Mouse (Mus musculus) common myeloid progenitor, adult 5-6 weeks (primary cell): ENCODE data around the gene Sec13. TPM values are rescaled to one million over a fixed set of nuclear protein-coding genes. Genes with fewer than 3 reads are reported as not detected.

Experiments
- ATAC-seq: replicated peaks from 2 replicates; pipeline ENCODE4 v1.8.0; 2016; ENCODE audit warnings: low read depth, mild to moderate bottlenecking, moderate TSS enrichment, inconsistent platforms; ENCODE audit not compliant: poor library complexity, severe bottlenecking
- total RNA-seq: library from RNA; stranded (forward); fragments of 200-1000, 187-1606 nt; gene quantifications from 2 replicates; pipeline ENCODE4 v1.2.3, GENCODE M21; 2017

The Sec13 gene
- 82.1 and 90.0 TPM in 2 replicates for total RNA-seq

DNA sequence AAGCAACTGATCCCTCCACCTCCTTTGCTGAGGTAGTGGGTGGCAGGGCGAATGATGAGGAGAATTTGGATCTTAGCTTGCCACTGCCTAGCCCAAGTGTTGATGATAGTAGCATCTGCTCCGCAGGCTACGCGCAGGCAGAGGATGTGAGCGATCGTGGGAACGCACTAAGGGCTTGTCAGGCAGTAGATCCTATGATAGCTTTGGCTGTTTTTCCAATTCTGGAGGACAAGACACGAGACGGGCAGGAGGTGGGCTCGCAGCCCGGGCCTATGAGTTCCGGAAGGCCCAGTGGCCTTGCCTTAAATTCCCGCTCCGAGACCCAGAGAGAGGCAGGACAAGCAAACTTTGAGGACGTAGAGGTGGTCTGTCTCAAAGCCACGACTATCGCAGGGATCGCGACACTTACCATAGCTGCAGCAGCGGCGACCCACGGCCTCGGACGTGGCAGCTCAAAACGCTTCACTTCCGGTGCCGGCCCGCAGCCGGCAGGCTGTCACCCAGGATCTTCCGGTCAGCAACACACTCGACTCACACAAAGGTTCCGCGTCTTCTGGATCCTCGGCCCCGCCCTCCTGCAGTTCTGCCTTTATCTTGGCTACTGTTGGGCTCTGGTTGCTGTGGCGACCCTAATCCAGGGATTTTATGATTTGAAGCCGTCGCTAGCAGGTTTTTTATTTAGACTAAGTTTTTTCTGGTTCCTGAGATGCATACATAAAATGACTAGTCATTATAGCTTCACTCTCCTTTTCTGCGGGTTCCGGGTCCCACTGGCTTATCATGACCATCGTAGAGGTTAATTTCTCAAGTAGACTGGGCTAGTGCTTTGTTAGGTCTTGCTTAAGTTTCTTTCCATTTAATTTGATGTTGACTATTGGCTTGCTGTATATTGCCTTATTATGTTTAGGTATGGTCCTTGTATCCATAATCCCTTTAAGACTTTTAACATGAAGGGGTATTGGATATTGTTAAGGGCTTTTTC, at the start of gene Sec13:
TSS of gene Sec13 (minus strand) at position 508 of the 982 bp plus-strand sequence.
- ATAC-seq = peak; percentile 93

DNA sequence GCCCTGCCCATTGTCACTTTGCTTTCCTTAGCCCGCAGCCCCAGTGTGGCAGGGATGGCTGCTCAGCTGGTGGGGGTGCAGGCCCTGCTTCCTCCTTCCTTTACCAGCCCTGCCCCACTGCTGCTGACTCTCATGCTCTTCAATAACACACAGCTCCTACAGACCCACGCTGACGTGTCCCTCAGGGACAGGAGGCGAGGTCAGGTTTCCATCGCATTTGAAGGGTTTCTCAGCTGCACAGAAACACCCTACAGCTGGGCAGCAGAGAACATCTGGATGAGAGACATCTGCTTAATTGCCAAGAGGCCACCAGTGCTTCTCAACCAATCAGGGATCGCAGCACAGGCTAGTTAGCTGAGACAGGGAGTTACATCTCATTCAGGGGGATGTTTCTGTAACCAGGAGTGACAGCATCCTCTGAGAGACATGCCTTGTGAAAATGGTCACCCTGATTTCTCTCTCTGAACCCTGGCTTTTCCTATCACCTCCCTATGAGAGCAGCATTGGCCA, 47.0 kb upstream of the Sec13 start:
- ATAC-seq = no peak

DNA sequence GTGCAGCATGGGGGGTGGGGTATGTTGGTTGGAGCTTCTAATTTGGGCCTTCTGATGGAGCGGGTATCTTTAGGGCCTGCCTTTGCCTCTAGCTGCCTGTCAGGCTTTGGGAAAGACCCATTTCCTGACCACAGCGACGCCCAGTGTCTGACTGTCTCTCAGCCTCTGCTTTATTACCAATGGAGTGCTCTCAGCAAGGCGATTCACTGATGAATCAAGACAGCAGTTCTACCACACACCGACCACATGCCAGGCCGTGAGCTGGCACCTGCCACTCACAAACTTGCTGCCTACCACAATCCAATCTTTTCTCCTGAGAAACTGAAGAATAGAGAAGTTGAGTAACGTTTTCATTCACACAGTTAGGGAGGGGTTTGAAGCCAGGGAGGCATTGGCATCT, 45.1 kb upstream of the Sec13 start:
- ATAC-seq = peak; percentile 78

- no peak for ATAC-seq
Observed at GRCm38 (mm10) chr6:113778229-113778753, 37.7 kb upstream of the Sec13 start.

DNA sequence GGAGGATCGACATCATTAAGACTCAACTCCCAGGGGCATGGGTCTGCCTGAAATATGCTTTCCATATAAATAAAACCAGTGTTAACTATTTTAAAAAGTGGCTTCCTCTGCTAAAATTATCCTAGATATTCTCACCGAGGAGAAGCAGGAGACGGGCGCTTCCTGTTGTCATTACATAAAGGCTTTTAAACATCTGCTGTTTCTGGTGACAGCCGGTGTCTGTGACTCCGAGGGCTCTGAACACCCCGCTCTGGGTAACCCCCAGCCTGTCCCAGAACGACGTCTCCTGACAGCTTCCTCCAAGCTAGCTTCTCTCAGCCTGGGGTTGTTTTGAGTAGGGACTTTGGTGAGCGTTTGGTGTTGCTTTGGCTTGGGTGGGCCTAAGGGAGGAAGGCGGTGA, 28.3 kb upstream of the Sec13 start:
- ATAC-seq = no peak

DNA sequence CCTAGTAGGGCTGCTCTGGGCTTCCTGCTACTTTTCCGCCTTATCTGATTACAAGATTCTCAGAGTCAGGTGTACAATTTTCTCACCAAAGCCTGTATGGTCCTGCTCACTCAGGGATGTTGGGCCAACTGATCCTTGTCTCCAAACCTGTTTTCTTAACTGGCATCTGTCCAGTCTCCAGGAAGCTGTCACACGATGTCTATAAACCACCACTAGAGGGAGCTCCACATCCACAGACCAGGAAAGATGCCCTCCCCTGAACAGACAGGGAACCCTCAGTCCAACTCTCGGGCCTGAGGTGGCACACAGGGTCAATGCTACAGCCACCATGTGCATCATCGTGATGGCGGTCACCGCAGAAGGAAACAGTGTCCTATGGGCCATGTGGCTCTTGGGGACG, 21.1 kb upstream of the Sec13 start:
- ATAC-seq = peak; percentile 78

- peak; percentile 42 for ATAC-seq
Observed at GRCm38 (mm10) chr6:113749119-113749685, 8.7 kb upstream of the Sec13 start.

DNA sequence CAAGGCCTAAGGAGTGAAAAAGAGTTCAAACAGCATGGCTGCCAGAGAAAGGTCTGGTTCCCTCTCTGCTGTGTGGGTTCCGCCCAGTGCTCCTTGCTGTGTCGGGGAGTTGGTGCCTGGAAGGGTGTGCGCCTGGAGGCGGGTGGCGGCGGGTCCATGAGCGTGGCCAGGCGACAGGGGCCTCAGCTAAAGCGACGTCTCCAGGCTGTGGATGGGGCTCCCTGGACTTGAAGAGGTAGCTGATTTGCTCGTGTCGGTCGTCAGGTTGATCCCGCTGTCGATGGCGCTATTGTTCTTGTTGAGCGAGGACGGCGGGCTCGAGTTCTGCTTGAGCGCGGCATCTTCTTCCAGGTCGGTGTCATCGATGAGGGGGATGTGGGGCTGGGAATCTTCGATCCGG, 7.8 kb upstream of the Sec13 start:
- no peak for ATAC-seq

- ATAC-seq = no peak
Observed at GRCm38 (mm10) chr6:113747284-113747683, 6.7 kb upstream of the Sec13 start.

DNA sequence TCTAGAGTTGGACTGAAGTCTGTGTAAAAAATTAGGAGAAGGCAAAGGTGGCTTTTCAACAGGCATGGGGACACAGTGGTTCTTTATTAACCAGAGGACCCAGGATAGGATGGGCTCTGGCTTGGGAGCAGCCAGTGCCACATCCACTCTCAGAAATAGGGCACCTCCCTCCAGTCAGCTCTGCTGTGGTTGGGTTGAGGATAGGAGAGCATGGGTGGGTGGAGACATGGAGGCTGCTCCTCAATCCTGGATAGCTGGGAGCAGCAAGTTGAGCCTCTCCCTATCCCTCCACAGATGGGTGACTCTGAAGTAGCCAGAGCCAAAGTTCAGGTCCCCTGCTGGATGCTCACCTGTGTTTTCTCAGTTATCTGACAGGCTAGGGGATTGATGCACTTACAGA, 4.6 kb upstream of the Sec13 start:
- no peak for ATAC-seq

- ATAC-seq = no peak
Observed at GRCm38 (mm10) chr6:113743111-113743510, 2.6 kb upstream of the Sec13 start.

- no peak for ATAC-seq
Observed at GRCm38 (mm10) chr6:113742321-113742720, 1.8 kb upstream of the Sec13 start.

- ATAC-seq = no peak
Observed at GRCm38 (mm10) chr6:113741425-113741824, 882 bp upstream of the Sec13 start.

- ATAC-seq = no peak
Observed at GRCm38 (mm10) chr6:113737318-113738046, 3.1 kb downstream of the Sec13 start.

- no peak for ATAC-seq
Observed at GRCm38 (mm10) chr6:113731296-113731695, 9.2 kb downstream of the Sec13 start.

DNA sequence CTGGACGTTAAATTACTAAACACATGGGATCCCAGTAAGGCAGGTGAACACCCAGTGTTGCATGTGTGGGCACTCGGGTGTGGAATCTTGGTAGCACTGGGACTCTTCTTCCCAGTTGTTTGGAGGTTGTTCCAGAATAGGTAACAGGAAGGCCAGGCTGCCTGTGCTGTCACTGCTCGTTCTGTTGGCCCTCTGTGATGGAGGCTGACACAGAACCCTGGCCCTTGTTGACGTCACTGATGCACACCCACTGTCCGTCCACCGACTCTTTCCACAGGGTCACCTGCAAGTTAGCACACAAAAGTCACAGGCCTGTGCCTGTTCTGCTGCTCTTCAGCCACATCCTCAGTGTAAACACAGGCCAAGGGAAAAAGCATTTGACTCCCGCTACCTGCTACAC, 12.4 kb downstream of the Sec13 start:
- no peak for ATAC-seq

DNA sequence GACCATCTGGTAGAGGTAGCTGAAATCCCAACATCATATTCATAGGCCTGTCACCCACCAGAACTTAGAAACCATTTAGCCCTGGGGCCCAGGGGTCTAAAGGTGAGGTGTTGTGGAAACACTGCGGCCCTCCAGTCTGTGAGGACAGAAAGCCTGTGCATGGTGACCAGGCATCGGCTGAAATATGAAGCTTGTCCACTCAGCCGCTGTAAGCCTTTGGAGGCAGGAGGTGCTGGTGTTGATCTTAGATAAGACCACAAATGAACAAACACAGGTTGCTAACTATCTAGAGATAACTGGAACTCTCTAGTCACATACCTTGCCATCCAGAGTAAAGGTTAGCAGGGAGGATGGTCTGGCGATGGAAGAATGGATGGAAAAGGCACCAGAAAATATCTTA, 19.5 kb downstream of the Sec13 start:
- no peak for ATAC-seq

DNA sequence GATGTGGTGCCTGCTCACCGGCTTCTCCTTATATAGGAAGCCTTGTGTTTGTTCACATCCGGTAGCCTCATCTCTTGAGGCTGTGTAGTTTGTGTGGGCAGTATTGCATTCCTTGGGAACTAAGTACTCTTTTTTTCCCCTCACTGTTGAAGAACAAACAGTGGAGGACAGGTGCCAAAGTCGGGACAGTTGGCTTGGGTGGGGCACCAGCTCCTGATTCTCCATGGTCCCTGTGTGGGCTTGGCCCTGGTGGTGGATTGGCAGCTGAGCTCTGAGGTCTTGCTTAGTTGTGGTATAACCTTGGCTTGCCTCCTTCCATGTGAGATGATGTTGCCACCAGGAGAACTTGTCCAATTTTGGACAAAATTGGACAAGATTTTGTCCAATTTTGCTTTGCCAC, 20.7 kb downstream of the Sec13 start, which contains the start of gene Ghrl:
TSS of gene Ghrl (minus strand) at position 3 of the 400 bp plus-strand sequence.
- no peak for ATAC-seq

- no peak for ATAC-seq
Observed at GRCm38 (mm10) chr6:113717541-113717940, 23.0 kb downstream of the Sec13 start.

DNA sequence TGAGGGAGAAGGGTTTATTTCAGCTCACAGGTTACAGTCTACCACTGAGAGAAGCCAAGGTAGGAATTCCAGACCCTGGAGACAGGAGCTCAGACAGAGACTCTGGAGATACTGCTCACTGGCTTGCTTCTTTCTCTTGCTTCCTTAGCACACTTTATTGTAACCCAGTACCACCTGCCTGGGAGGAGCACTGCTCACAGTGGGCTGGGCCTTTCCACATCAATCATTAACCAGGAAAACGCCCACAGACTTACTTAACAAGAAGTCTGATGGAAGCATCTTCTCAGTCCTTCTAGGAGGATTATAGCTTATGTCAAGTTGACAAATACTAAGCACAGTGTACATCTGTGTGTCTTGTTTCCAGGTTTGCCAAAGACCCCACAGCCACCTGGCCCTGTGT, 25.7 kb downstream of the Sec13 start:
- no peak for ATAC-seq
